Mouse (Mus musculus) MEL (cell line): ENCODE measurements around the gene Aldh16a1. TPM values are rescaled to one million over a fixed set of nuclear protein-coding genes. Genes with fewer than 3 reads are reported as not detected.

ENCODE experiments used
- DNase-seq: peaks from one replicate; pipeline ENCODE4 v3.0.0; 2011; ENCODE audit warnings: low read depth, low spot score
- H3K27ac ChIP-seq: 2 replicates; pipeline ENCODE4 v1.5.1; 2012; ENCODE audit warnings: low read depth, mild to moderate bottlenecking, control low read depth, low read length, moderate library complexity; ENCODE audit not compliant: control insufficient read depth
- H3K27me3 ChIP-seq, 2 experiments: fragments of 150-350 bp in 1 of 2; sonication (generic) in 1 of 2; 2 replicates each; pipeline ENCODE4 v1.6.1; 2012; ENCODE audit warnings: low read length in 2 of 2, mild to moderate bottlenecking in 2 of 2, improper control_type of control experiment in 1 of 2, moderate library complexity in 1 of 2; ENCODE audit not compliant: insufficient read depth in 2 of 2, control insufficient read depth in 1 of 2
- H3K36me3 ChIP-seq, 2 experiments: 2 replicates each; pipeline ENCODE4 v1.6.1; 2012 to 2014; ENCODE audit warnings: low read length in 2 of 2, improper control_type of control experiment in 1 of 2, inconsistent platforms in 1 of 2, mild to moderate bottlenecking in 1 of 2; ENCODE audit not compliant: insufficient read depth in 2 of 2, control insufficient read depth in 1 of 2
- H3K4me1 ChIP-seq, 2 experiments: fragments of 150-350 bp in 1 of 2; sonication (generic) in 1 of 2; 2 replicates each; pipeline ENCODE4 v1.6.1; 2012; ENCODE audit warnings: low read length in 2 of 2, improper control_type of control experiment in 1 of 2, mild to moderate bottlenecking in 1 of 2; ENCODE audit not compliant: insufficient read depth in 2 of 2, control insufficient read depth in 1 of 2
- H3K4me3 ChIP-seq, 2 experiments: fragments of 150-350 bp in 1 of 2; sonication (generic) in 1 of 2; 2 replicates each; pipeline ENCODE4 v1.5.1; 2012; ENCODE audit warnings: low read depth in 2 of 2, low read length in 2 of 2, mild to moderate bottlenecking in 2 of 2, moderate library complexity in 2 of 2, control low read depth in 1 of 2, improper control_type of control experiment in 1 of 2; ENCODE audit not compliant: control insufficient read depth in 1 of 2, insufficient read depth in 1 of 2
- H3K79me2 ChIP-seq: 2 replicates; pipeline ENCODE4 v1.6.1; 2012; ENCODE audit warnings: mild to moderate bottlenecking, low read length, moderate library complexity; ENCODE audit not compliant: control insufficient read depth, poor library complexity, insufficient read depth
- H3K9ac ChIP-seq: 2 replicates; pipeline ENCODE4 v1.6.1; 2012; ENCODE audit warnings: low read depth, mild to moderate bottlenecking, control low read depth, low read length, moderate library complexity; ENCODE audit not compliant: control insufficient read depth, poor library complexity, severe bottlenecking
- H3K9me3 ChIP-seq: fragments of 150-350 bp; sonication (generic); replicated peaks from 2 replicates; pipeline ENCODE4 v1.6.1; 2012; ENCODE audit warnings: mild to moderate bottlenecking, low read length, improper control_type of control experiment, moderate library complexity; ENCODE audit not compliant: insufficient read depth
- BHLHE40 ChIP-seq: IDR thresholded peaks from 2 replicates; pipeline ENCODE4 v1.6.1; 2012; ENCODE audit warnings: low read depth, mild to moderate bottlenecking, inconsistent platforms, low read length, improper control_type of control experiment, borderline replicate concordance
- CHD1 ChIP-seq: IDR thresholded peaks from 2 replicates; pipeline ENCODE4 v1.6.1; 2012; ENCODE audit warnings: low read depth, mild to moderate bottlenecking, inconsistent platforms, low read length, improper control_type of control experiment
- CHD2 ChIP-seq: IDR thresholded peaks from 2 replicates; pipeline ENCODE4 v1.6.1; 2011; ENCODE audit warnings: low read length, improper control_type of control experiment
- CTCF ChIP-seq, 3 experiments: IDR thresholded peaks in 2 of 3; conservative IDR thresholded peaks in 1 of 3; 2 replicates each; pipeline ENCODE4 v1.5.1; 2011 to 2012; ENCODE audit warnings: low read length in 3 of 3, low read depth in 2 of 3, mild to moderate bottlenecking in 2 of 3, improper control_type of control experiment in 1 of 3, inconsistent platforms in 1 of 3, mixed read lengths in 1 of 3, moderate library complexity in 1 of 3; ENCODE audit not compliant: control insufficient read depth in 1 of 3, insufficient read depth in 1 of 3, poor library complexity in 1 of 3, severe bottlenecking in 1 of 3
- E2F4 ChIP-seq: IDR thresholded peaks from 2 replicates; pipeline ENCODE4 v1.6.1; 2011; ENCODE audit warnings: low read depth, low read length, improper control_type of control experiment, borderline replicate concordance
- ELF1 ChIP-seq: IDR thresholded peaks from 2 replicates; pipeline ENCODE4 v1.6.1; 2014; ENCODE audit warnings: low read depth, mild to moderate bottlenecking, inconsistent platforms, low read length, improper control_type of control experiment, moderate library complexity
- EP300 ChIP-seq, 2 experiments: IDR thresholded peaks; 2 replicates each; pipeline ENCODE4 v1.6.1; 2011; ENCODE audit warnings: improper control_type of control experiment in 2 of 2, low read length in 2 of 2, low read depth in 1 of 2, mild to moderate bottlenecking in 1 of 2
- ETS1 ChIP-seq: IDR thresholded peaks from 2 replicates; pipeline ENCODE4 v1.6.1; 2012; ENCODE audit warnings: low read depth, mild to moderate bottlenecking, inconsistent platforms, low read length, improper control_type of control experiment, moderate library complexity
- GABPA ChIP-seq: IDR thresholded peaks from 2 replicates; pipeline ENCODE4 v1.6.1; 2012; ENCODE audit warnings: low read depth, mild to moderate bottlenecking, inconsistent platforms, low read length, improper control_type of control experiment, moderate library complexity
- GATA1 ChIP-seq: IDR thresholded peaks from 2 replicates; pipeline ENCODE4 v1.6.1; 2011; ENCODE audit warnings: low read depth, low read length, improper control_type of control experiment
- HCFC1 ChIP-seq: IDR thresholded peaks from 2 replicates; pipeline ENCODE4 v1.6.1; 2012; ENCODE audit warnings: low read depth, mild to moderate bottlenecking, inconsistent platforms, low read length, improper control_type of control experiment, moderate library complexity
- JUND ChIP-seq: IDR thresholded peaks from 2 replicates; pipeline ENCODE4 v1.6.1; 2011; ENCODE audit warnings: low read depth, mild to moderate bottlenecking, improper control_type of control experiment, low read length
- KAT2A ChIP-seq: conservative IDR thresholded peaks from 2 replicates; pipeline ENCODE4 v1.6.1; 2012; ENCODE audit warnings: low read depth, low read length, improper control_type of control experiment, inconsistent platforms
- MAFK ChIP-seq: IDR thresholded peaks from 2 replicates; pipeline ENCODE4 v1.6.1; 2011; ENCODE audit warnings: low read depth, mild to moderate bottlenecking, low read length, improper control_type of control experiment, borderline replicate concordance
- MAZ ChIP-seq: IDR thresholded peaks from 2 replicates; pipeline ENCODE4 v1.6.1; 2012; ENCODE audit warnings: low read depth, mild to moderate bottlenecking, inconsistent platforms, low read length, improper control_type of control experiment
- MEF2A ChIP-seq: IDR thresholded peaks from 2 replicates; pipeline ENCODE4 v1.6.1; 2014; ENCODE audit warnings: low read depth, mild to moderate bottlenecking, inconsistent platforms, low read length, improper control_type of control experiment; ENCODE audit not compliant: poor library complexity, insufficient replicate concordance, severe bottlenecking; ENCODE audit errors: extremely low read depth
- MXI1 ChIP-seq: IDR thresholded peaks from 2 replicates; pipeline ENCODE4 v1.6.1; 2011; ENCODE audit warnings: mild to moderate bottlenecking, low read depth, low read length, improper control_type of control experiment
- MYB ChIP-seq: IDR thresholded peaks from 2 replicates; pipeline ENCODE4 v1.6.1; 2011; ENCODE audit warnings: mild to moderate bottlenecking, low read depth, low read length, improper control_type of control experiment
- MYC ChIP-seq: IDR thresholded peaks from 2 replicates; pipeline ENCODE4 v1.6.1; 2011; ENCODE audit warnings: low read depth, mild to moderate bottlenecking, low read length, improper control_type of control experiment, moderate library complexity
- NELFE ChIP-seq: IDR thresholded peaks from 2 replicates; pipeline ENCODE4 v1.6.1; 2011; ENCODE audit warnings: low read depth, low read length, improper control_type of control experiment
- NRF1 ChIP-seq: IDR thresholded peaks from 2 replicates; pipeline ENCODE4 v1.6.1; 2014; ENCODE audit warnings: low read depth, mild to moderate bottlenecking, inconsistent platforms, low read length, improper control_type of control experiment, moderate library complexity; ENCODE audit not compliant: poor library complexity, insufficient read depth, severe bottlenecking
- POLR2A ChIP-seq, 2 experiments: IDR thresholded peaks; 2 replicates each; pipeline ENCODE4 v1.6.1; 2011 to 2012; ENCODE audit warnings: low read length in 2 of 2, mild to moderate bottlenecking in 2 of 2, control low read depth in 1 of 2, improper control_type of control experiment in 1 of 2, low read depth in 1 of 2, moderate library complexity in 1 of 2; ENCODE audit not compliant: control insufficient read depth in 1 of 2, insufficient read depth in 1 of 2, poor library complexity in 1 of 2
- POLR2AphosphoS2 ChIP-seq: IDR thresholded peaks from 2 replicates; pipeline ENCODE4 v1.6.1; 2011; ENCODE audit warnings: low read length, improper control_type of control experiment
- POLR2AphosphoS5 ChIP-seq: IDR thresholded peaks from 2 replicates; pipeline ENCODE4 v1.6.1; 2012; ENCODE audit warnings: low read depth, borderline replicate concordance, mild to moderate bottlenecking, inconsistent platforms, low read length, moderate library complexity, mixed read lengths
- RAD21 ChIP-seq: IDR thresholded peaks from 2 replicates; pipeline ENCODE4 v1.6.1; 2011; ENCODE audit warnings: mild to moderate bottlenecking, low read depth, low read length, improper control_type of control experiment
- RCOR1 ChIP-seq: IDR thresholded peaks from 2 replicates; pipeline ENCODE4 v1.6.1; 2012; ENCODE audit warnings: low read depth, mild to moderate bottlenecking, inconsistent platforms, low read length, improper control_type of control experiment
- SIN3A ChIP-seq: IDR thresholded peaks from 2 replicates; pipeline ENCODE4 v1.6.1; 2012; ENCODE audit warnings: low read length, improper control_type of control experiment, inconsistent platforms
- SMC3 ChIP-seq: IDR thresholded peaks from 2 replicates; pipeline ENCODE4 v1.6.1; 2011; ENCODE audit warnings: low read depth, low read length, improper control_type of control experiment
- TAL1 ChIP-seq: IDR thresholded peaks from 2 replicates; pipeline ENCODE4 v1.6.1; 2012; ENCODE audit warnings: mild to moderate bottlenecking, inconsistent platforms, low read length, moderate library complexity, mixed read lengths
- TBP ChIP-seq: IDR thresholded peaks from 2 replicates; pipeline ENCODE4 v1.8.0; 2011; ENCODE audit warnings: low read depth, low read length, improper control_type of control experiment
- TCF12 ChIP-seq: IDR thresholded peaks from 2 replicates; pipeline ENCODE4 v1.6.1; 2014; ENCODE audit warnings: low read depth, mild to moderate bottlenecking, inconsistent platforms, low read length, improper control_type of control experiment, moderate library complexity
- UBTF ChIP-seq: IDR thresholded peaks from 2 replicates; pipeline ENCODE4 v1.6.1; 2012; ENCODE audit warnings: low read depth, mild to moderate bottlenecking, inconsistent platforms, low read length, improper control_type of control experiment, moderate library complexity, borderline replicate concordance; ENCODE audit not compliant: insufficient read depth
- USF1 ChIP-seq: IDR thresholded peaks from 2 replicates; pipeline ENCODE4 v1.6.1; 2014; ENCODE audit warnings: low read depth, mild to moderate bottlenecking, inconsistent platforms, low read length, improper control_type of control experiment, moderate library complexity
- USF2 ChIP-seq, 2 experiments: IDR thresholded peaks; 2 replicates each; pipeline ENCODE4 v1.6.1; 2011 to 2012; ENCODE audit warnings: improper control_type of control experiment in 2 of 2, low read length in 2 of 2, borderline replicate concordance in 1 of 2, inconsistent platforms in 1 of 2, low read depth in 1 of 2, mild to moderate bottlenecking in 1 of 2; ENCODE audit not compliant: insufficient read depth in 1 of 2
- ZC3H11A ChIP-seq: IDR thresholded peaks from 2 replicates; pipeline ENCODE4 v1.6.1; 2012; ENCODE audit warnings: low read depth, mild to moderate bottlenecking, inconsistent platforms, low read length, improper control_type of control experiment
- ZMIZ1 ChIP-seq: IDR thresholded peaks from 2 replicates; pipeline ENCODE4 v1.6.1; 2012; ENCODE audit warnings: low read depth, mild to moderate bottlenecking, inconsistent platforms, low read length, improper control_type of control experiment, moderate library complexity
- ZNF384 ChIP-seq: IDR thresholded peaks from 2 replicates; pipeline ENCODE4 v1.6.1; 2012; ENCODE audit warnings: low read depth, mild to moderate bottlenecking, inconsistent platforms, low read length, improper control_type of control experiment
- polyA plus RNA-seq, 2 experiments: library from polyadenylated mRNA; stranded (reverse) in 1 of 2; unstranded in 1 of 2; fragments of >175 nt in 1 of 2; fragments of >200 nt in 1 of 2; gene quantifications; 2 replicates each; pipeline versions ENCODE4 v1.2.1 to v1.2.4; 2012; ENCODE audit warnings: low replicate concordance in 2 of 2, low read depth in 1 of 2; ENCODE audit not compliant: insufficient read length in 2 of 2, insufficient read depth in 1 of 2, missing spikeins in 1 of 2
- total RNA-seq: library from RNA; depleted of rRNA; stranded (reverse); fragments of 300-350 nt; gene quantifications from 2 replicates; pipeline ENCODE4 v1.2.3, GENCODE M21; 2012

Aldh16a1 gene
- total and polyA plus RNA-seq, 3 experiments = 33.9 to 61.6 TPM; not detected in 1

GRCm38 (mm10) chr7:45092048-45092447 is 62.3 kb downstream of the Aldh16a1 start, which contains the start of gene Rcn3:
TSS of gene Rcn3 (minus strand) at chr7:45092221.
- Histone ChIP-seq H3K27ac (peak within 1 kb of the TSS; percentile 68), H3K9me3 (no peaks in the 10 kb centered on the region), H3K4me1 (peaks cover 2 to 16% of the 10 kb centered on the region in 2 experiments), H3K4me3 (peak within 1 kb of the TSS; percentile 50 to 72), H3K9ac (peak within 1 kb of the TSS; percentile 60), H3K79me2 (no peaks in the 10 kb centered on the region; the same call in 1 of the 2 replicates), H3K27me3 (no peaks in the 10 kb centered on the region), H3K36me3 (peaks cover 0 to 12% of the 10 kb centered on the region in 2 experiments; a peak in 2 of 4 replicates)
- DNase-seq = peak; percentile 96
- no peak for TF ChIP-seq ZNF384
- peak; percentile 46; the same call in 1 of the 2 replicates for TF ChIP-seq NRF1
- peak; percentile 58; the same call in 1 of the 2 replicates for TF ChIP-seq MAZ
- no peak for TF ChIP-seq RAD21
- TF ChIP-seq MYB = no peak
- TF ChIP-seq E2F4 = no peak
- TF ChIP-seq MEF2A = no peak
- no peak for TF ChIP-seq CHD1
- TF ChIP-seq EP300 (IDR thresholded peaks at IDR 0.05; ENCODE audit: low read depth in 1 of 2, low read length in 2 of 2) = no peak
- no peak; the same call in 1 of the 2 replicates for TF ChIP-seq MYC
- peak in 1 of 2 experiments; percentile 37; a peak in 1 of 4 replicates for TF ChIP-seq POLR2A (IDR thresholded peaks at IDR 0.05; ENCODE audit: control insufficient read depth in 1 of 2, insufficient read depth in 1 of 2, low read depth in 1 of 2, low read length in 2 of 2, poor library complexity in 1 of 2)
- peak; percentile 97 for TF ChIP-seq HCFC1
- no peak for TF ChIP-seq SMC3
- no peak for TF ChIP-seq ELF1
- TF ChIP-seq RCOR1 = no peak
- TF ChIP-seq CTCF (IDR thresholded peaks at IDR 0.05 in 2 of 3, conservative IDR thresholded peaks at IDR 0.05 in 1 of 3; ENCODE audit: control insufficient read depth in 1 of 3, insufficient read depth in 1 of 3, low read depth in 2 of 3, low read length in 3 of 3, poor library complexity in 1 of 3, severe bottlenecking in 1 of 3) = no peak
- no peak for TF ChIP-seq USF1
- TF ChIP-seq KAT2A = peak; percentile 50; the same call in 1 of the 2 replicates
- no peak for TF ChIP-seq UBTF
- no peak for TF ChIP-seq CHD2
- TF ChIP-seq MXI1 = 0 out of 2 replicates have a peak, but pooled peaks have one; percentile 21
- TF ChIP-seq USF2 (IDR thresholded peaks at IDR 0.05; ENCODE audit: borderline replicate concordance in 1 of 2, insufficient read depth in 1 of 2, low read depth in 1 of 2, low read length in 2 of 2) = no peak
- TF ChIP-seq SIN3A = 0 out of 2 replicates have a peak, but pooled peaks have one; percentile 52
- no peak for TF ChIP-seq ZMIZ1
- no peak for TF ChIP-seq ZC3H11A
- no peak for TF ChIP-seq MAFK
- no peak for TF ChIP-seq JUND
- peak; percentile 66; the same call in 1 of the 2 replicates for TF ChIP-seq TBP
- TF ChIP-seq NELFE = no peak
- TF ChIP-seq POLR2AphosphoS5 = no peak
- no peak for TF ChIP-seq GABPA
- TF ChIP-seq TAL1 = no peak
- TF ChIP-seq ETS1 = no peak
- peak; percentile 16; the same call in 1 of the 2 replicates for TF ChIP-seq TCF12
- TF ChIP-seq BHLHE40 = no peak
- TF ChIP-seq POLR2AphosphoS2 = no peak
- peak; percentile 66 for TF ChIP-seq GATA1
